Mouse (Mus musculus) megakaryocyte, embryonic 14.5 days (primary cell): ENCODE results near the gene H2-T3.
"Not testable (repeated sequence)": the region's sequence is repeated elsewhere in the genome, so short reads cannot be mapped to it uniquely, and the experiment has no call there.

Experiments used
- FLI1 ChIP-seq: IDR thresholded peaks from 2 replicates; pipeline ENCODE4 v1.6.1; 2012; ENCODE audit warnings: low read length, inconsistent platforms, mixed read lengths
- GATA1 ChIP-seq: IDR thresholded peaks from 3 replicates; pipeline ENCODE4 v1.6.1; 2012; ENCODE audit warnings: mixed read lengths, low read length, inconsistent platforms, borderline replicate concordance

GRCm38 (mm10) chr17:36178938-36179337, 11.1 kb downstream of the H2-T3 start:
- TF ChIP-seq GATA1, FLI1: not testable (repeated sequence)
